Mouse (Mus musculus) regulatory T cell (primary cell): Measurements from ENCODE around the gene Vegfb.

Experiments used
- in situ Hi-C: fragments of 300-600 bp; cut with MboI, MseI; formaldehyde crosslinking; loops from one replicate; pipeline ENCODE4 v1.15.1; 2025; ENCODE audit warnings: high pct_unique_total_duplicates

Gene Vegfb

DNA sequence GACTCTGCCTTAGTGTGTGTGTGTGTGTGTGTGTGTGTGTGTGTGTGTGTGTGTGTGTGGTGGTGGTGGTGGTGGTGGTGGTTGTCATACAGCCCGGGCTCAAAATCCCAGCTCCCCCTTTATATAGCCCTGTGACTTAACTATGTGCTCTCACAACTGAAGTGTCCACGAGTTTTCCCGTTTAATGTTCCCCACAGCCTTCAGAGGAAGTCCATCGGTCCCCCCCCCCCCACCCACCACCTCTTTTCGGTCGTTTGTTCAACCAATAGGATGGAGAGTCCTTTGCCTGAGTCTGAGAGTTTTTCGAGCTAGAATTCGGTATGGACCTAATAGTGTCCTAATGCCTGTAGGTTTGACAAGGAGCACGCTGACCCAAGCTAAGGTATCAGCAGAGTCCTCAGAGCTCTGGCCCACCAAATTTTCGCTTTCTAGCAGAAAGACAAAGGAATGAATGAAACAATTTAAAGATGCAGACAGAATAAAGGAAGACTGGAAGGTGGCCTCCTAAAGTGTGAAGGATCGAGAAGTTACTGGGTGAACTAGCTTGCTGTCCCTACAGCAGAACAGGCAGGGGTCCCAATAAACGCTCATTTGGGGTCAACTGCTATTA is 13.8 kb downstream of the Vegfb start:
- in situ Hi-C loops: loop anchor here (10.0 kb wide), 1 partner anchor 899 kb away; the partner anchor contains the start of gene Vps51

- in situ Hi-C loops: loop anchor here (10.0 kb wide), 1 partner anchor 898 kb away; the partner anchor contains the start of gene Vps51
Measured at GRCm38 (mm10) chr19:6972247-6972917, 15.1 kb downstream of the Vegfb start.

GRCm38 (mm10) chr19:6971644-6972043 is 15.8 kb downstream of the Vegfb start:
- in situ Hi-C loops: loop anchor here (10.0 kb wide), 1 partner anchor 897 kb away; the partner anchor contains the start of gene Vps51

DNA sequence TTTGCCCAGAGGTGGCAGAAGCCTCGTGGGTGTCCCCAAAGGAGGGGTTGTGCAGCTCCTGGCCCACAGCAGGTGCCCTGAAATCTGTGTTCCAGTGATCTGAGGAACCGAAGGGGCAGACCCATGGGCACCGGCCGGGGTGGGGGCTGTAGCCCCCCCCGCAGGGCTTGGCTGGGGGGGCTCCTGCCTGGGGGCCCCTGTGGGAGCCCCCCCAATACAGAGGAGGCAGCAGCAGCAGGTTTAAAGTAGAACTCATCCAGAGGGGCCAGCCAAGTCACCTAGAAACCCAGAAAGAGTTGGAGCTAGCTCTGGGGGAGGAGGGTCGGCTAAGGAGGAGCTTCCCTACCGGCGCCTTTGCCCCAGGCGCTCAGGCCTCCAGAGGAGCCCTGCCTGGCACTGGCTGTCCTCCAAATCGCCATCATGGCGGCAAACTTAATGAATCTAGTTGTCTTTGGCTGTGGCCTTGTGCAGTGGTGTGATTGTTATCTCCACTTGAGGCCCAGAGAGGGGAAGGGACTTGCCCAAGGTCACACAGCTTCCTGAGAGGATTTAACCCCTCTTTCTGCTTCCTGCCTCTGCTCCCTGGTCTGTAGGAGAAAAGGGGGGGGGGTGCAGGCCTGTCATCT is 16.9 kb downstream of the Vegfb start:
- in situ Hi-C loops: loop anchor here (10.0 kb wide), 1 partner anchor 896 kb away; the partner anchor contains the start of gene Vps51

- in situ Hi-C loops: loop anchor here (10.0 kb wide), 1 partner anchor 895 kb away; the partner anchor contains the start of gene Vps51
Measured at GRCm38 (mm10) chr19:6969665-6970381, 17.6 kb downstream of the Vegfb start.

- in situ Hi-C loops: no loop called here
Measured at GRCm38 (mm10) chr19:6969291-6969664, 18.2 kb downstream of the Vegfb start.

GRCm38 (mm10) chr19:6968491-6969271 is 18.8 kb downstream of the Vegfb start:
- in situ Hi-C loops: no loop called here

- in situ Hi-C loops: loop anchor here (10.0 kb wide), 1 partner anchor 1312 kb away; no protein-coding TSS in a partner anchor
Measured at GRCm38 (mm10) chr19:6956461-6956860, 31.0 kb downstream of the Vegfb start.

- in situ Hi-C loops: loop anchor here (10.0 kb wide), 1 partner anchor 1311 kb away; no protein-coding TSS in a partner anchor
Measured at GRCm38 (mm10) chr19:6955424-6955823, 32.0 kb downstream of the Vegfb start.

DNA sequence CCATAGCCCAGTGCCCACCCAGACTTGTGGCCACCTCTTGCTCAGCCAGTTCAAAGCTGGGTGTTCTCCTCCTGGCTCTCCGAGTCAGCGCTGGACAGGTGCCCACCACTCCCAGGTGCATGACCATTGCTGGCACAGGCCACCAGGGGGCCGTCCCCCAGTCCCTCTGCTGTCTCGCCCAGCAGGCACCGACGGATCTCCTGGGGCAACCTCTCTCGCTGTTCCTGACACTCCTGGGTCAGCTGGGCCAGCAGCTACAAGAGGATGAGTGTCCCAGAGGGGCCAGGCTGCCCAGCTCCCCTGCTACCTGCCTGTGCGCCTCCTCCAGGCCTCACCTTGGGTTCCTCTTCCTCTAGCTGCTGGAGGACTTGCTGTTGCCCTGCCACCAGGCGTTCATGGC is 33.4 kb downstream of the Vegfb start:
- in situ Hi-C loops: loop anchor here (10.0 kb wide), 1 partner anchor 1309 kb away; no protein-coding TSS in a partner anchor

GRCm38 (mm10) chr19:6952712-6953037 is 34.8 kb downstream of the Vegfb start:
- in situ Hi-C loops: loop anchor here (10.0 kb wide), 1 partner anchor 1308 kb away; no protein-coding TSS in a partner anchor

- in situ Hi-C loops: loop anchor here (10.0 kb wide), 1 partner anchor 1307 kb away; no protein-coding TSS in a partner anchor
Measured at GRCm38 (mm10) chr19:6951994-6952711, 35.3 kb downstream of the Vegfb start.

- in situ Hi-C loops: loop anchor here (10.0 kb wide), 1 partner anchor 1307 kb away; no protein-coding TSS in a partner anchor
Measured at GRCm38 (mm10) chr19:6951381-6951968, 36.0 kb downstream of the Vegfb start.

- in situ Hi-C loops: loop anchor here (10.0 kb wide), 1 partner anchor 1306 kb away; no protein-coding TSS in a partner anchor
Measured at GRCm38 (mm10) chr19:6950613-6951153, 36.8 kb downstream of the Vegfb start.

- in situ Hi-C loops: loop anchor here (10.0 kb wide), 1 partner anchor 1305 kb away; no protein-coding TSS in a partner anchor
Measured at GRCm38 (mm10) chr19:6949951-6950350, 37.5 kb downstream of the Vegfb start.

GRCm38 (mm10) chr19:6949532-6949931 is 37.9 kb downstream of the Vegfb start:
- in situ Hi-C loops: no loop called here

GRCm38 (mm10) chr19:6948186-6948585 is 39.3 kb downstream of the Vegfb start:
- in situ Hi-C loops: no loop called here

- in situ Hi-C loops: no loop called here
Measured at GRCm38 (mm10) chr19:6947742-6948141, 39.7 kb downstream of the Vegfb start.

- in situ Hi-C loops: no loop called here
Measured at GRCm38 (mm10) chr19:6943709-6944108, 43.7 kb downstream of the Vegfb start.
